Mouse (Mus musculus): ENCODE results near the gene Slco2a1.

DNA sequence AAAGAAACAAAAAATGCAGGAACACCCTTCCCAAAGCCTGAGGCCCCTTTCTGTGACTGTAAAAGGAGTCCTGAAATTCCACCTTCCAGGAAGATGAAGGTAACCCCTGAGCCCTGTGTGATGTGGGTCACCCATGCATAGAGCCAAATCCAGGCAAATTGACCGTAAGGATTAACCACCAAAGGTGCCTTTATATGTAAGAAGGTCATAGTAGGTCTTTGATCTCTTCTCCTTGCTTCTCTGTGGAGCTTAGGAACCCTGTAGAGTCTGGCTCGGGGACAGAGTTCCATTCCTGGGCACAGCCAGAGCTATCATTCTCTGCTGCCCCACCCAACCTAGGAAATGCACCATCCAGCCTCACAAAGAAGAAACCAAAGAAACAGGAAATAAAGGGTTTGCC is 100.1 kb downstream of the Slco2a1 start:
- TF ChIP-seq CTCF (IDR thresholded peaks at IDR 0.05; ENCODE audit: low read depth, low read length): no peak
- no peak for TF ChIP-seq GATA2 (IDR thresholded peaks at IDR 0.05; ENCODE audit: borderline replicate concordance, low read depth, low read length)
- no peak for TF ChIP-seq GATA1 (IDR thresholded peaks at IDR 0.05; ENCODE audit: borderline replicate concordance, low read length)
